Mouse (Mus musculus): ENCODE measurements around the gene Cldn8. TPM values are rescaled to one million over a fixed set of nuclear protein-coding genes. Genes with fewer than 3 reads are reported as not detected.

Gene Cldn8
- total RNA-seq (2014; rRNA removed) = not detected in 2 replicates
- not detected in 2 replicates for polyA plus RNA-seq (2015; fragmentation: Nextera tagmentation; extraction: Ambion mirVana)

DNA sequence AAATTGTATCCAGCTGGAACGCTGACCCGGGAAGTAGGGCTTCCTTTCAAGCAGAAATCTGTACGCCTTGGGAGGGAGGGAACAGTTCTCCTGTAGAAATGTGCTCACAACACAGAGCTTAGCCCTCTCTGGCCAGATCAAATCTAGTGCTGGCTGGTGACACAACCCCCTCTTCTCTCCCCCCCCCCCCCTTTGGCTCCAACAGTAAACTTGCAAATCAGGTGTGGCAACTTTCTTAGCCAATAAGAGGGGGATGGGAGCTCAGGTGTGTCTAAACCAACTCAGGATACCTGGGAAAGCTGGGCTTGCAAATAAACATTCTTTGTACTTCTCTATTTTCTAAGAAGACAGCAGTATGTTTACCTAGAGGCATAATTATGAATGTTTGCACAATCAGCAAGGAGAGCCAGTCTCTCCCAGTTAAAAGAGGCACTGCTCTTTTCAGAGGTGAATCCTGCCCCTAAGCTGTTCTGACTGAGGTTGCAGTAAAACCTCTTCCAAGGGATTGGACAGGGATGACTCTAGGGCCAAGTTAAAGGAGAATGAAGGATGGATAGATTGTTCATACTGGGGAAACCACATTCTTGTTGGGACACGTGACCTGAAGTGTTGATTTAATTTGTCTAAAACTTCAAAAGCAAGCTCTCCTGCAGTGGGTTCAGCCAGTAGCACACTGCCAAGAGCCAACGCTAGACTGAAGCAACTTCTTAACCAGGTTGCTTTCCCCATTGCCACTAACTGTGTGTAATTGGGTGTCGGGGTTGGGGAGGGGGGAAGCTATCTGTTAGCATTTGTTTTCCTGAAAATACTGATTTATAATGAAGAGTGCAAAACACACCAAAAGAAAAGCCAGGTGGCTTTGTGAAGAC is at the start of gene Cldn8:
Cldn8 (minus strand) TSS at position 139 of the 869 bp plus-strand sequence.
- TF ChIP-seq CTCF (IDR thresholded peaks at IDR 0.05; ENCODE audit: low read depth) = no peak
- 82% methylated on average over 6 of the region's 6 CpGs for WGBS
- Histone ChIP-seq H3K4me2 (ENCODE audit: low read depth, low read length) (no peak within 1 kb of the TSS), H3K27me3 (ENCODE audit: insufficient read depth, low read length) (no peaks in the 10 kb centered on the region), H3K9ac (replicated peaks; ENCODE audit: low read length) (no peak within 1 kb of the TSS), H3K27ac (no peak within 1 kb of the TSS), H3K9me3 (ENCODE audit: low read length) (no peaks in the 10 kb centered on the region), H3K4me3 (ENCODE audit: low read length) (no peak within 1 kb of the TSS), H3K4me1 (ENCODE audit: insufficient read depth, low read length) (no peaks in the 10 kb centered on the region), H3K36me3 (ENCODE audit: insufficient read depth, low read length) (no peaks in the 10 kb centered on the region)
- ATAC-seq (no peak), DNase-seq (ENCODE audit: low spot score) (no peak)

DNA sequence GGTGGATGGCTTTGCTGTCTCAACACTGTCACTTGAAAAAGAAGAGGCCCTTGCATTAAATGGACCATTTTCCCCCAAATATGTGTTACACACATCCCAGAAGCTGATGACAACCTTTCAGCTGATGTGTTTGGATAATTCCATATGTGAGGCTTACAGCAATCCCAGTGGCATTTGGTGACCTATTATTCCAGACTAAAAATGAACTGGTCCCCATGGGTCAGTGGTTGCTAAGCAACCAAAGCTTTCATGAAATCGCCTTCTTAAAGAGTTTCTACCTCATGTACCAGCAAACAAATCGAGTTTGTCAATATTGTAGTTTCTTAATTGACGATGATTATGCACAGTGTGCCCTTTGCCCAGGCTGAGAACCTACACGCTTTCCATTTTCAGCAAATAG is 49.7 kb upstream of the Cldn8 start:
- 57% methylated on average over 4 of the region's 4 CpGs for WGBS
- peak; percentile 39 for DNase-seq (ENCODE audit: low spot score)
- ATAC-seq = no peak
- H3K4me1 ChIP-seq (ENCODE audit: insufficient read depth, low read length) = no peaks in the 10 kb centered on the region
- no peaks in the 10 kb centered on the region for H3K27me3 ChIP-seq (ENCODE audit: insufficient read depth, low read length)
- TF ChIP-seq CTCF (IDR thresholded peaks at IDR 0.05; ENCODE audit: low read depth) = no peak
- H3K4me2 ChIP-seq (ENCODE audit: low read depth, low read length) = no peak overlapping the region
- H3K27ac ChIP-seq = no peak overlapping the region
- no peaks in the 10 kb centered on the region for H3K9me3 ChIP-seq (ENCODE audit: low read length)
- H3K4me3 ChIP-seq (ENCODE audit: low read length) = no peak overlapping the region
- no peak overlapping the region for H3K9ac ChIP-seq (replicated peaks; ENCODE audit: low read length)
- H3K36me3 ChIP-seq (ENCODE audit: insufficient read depth, low read length) = no peaks in the 10 kb centered on the region

- no peak for TF ChIP-seq CTCF (IDR thresholded peaks at IDR 0.05; ENCODE audit: low read depth)
- WGBS = 93% methylated on average over 8 of the region's 8 CpGs
- no peak for ATAC-seq
Observed at GRCm38 (mm10) chr16:88611922-88612321, 48.9 kb upstream of the Cldn8 start, which contains the start of gene Krtap24-1. TSS of gene Krtap24-1 (minus strand) at chr16:88612279.

DNA sequence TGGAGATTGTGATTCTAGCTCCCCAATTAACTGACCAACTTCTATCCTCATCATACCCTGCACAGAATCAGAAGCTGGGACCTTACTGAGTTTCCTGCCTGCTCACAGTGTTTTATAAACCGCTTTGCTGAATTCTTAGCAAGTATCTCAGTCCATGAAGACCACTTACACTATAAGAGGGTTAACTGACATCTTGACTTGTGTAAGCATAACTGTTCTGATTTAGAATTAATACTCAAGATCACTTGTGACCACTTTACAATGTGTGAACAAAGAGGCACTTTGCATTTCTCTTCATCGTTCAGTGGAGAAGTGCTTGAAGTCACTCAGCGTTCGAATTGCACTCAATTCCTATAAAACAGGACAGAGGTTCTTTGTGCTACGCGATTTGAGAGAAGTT is 41.6 kb upstream of the Cldn8 start:
- Histone ChIP-seq H3K36me3 (ENCODE audit: insufficient read depth, low read length) (no peaks in the 10 kb centered on the region), H3K4me3 (ENCODE audit: low read length) (no peak overlapping the region), H3K9ac (replicated peaks; ENCODE audit: low read length) (no peak overlapping the region), H3K27ac (no peak overlapping the region), H3K9me3 (ENCODE audit: low read length) (no peaks in the 10 kb centered on the region), H3K4me2 (ENCODE audit: low read depth, low read length) (no peak overlapping the region), H3K27me3 (ENCODE audit: insufficient read depth, low read length) (no peaks in the 10 kb centered on the region), H3K4me1 (ENCODE audit: insufficient read depth, low read length) (no peaks in the 10 kb centered on the region)
- no peak for ATAC-seq
- TF ChIP-seq CTCF (IDR thresholded peaks at IDR 0.05; ENCODE audit: low read depth) = no peak
- DNase-seq (ENCODE audit: low spot score) = no peak
- 84% methylated on average over 6 of the region's 6 CpGs for WGBS

More at GRCm38 (mm10) chr16:88611922-88612321, 48.9 kb upstream of the Cldn8 start, which contains the start of gene Krtap24-1:
- no peak within 1 kb of the TSS for H3K27ac ChIP-seq
- no peak within 1 kb of the TSS for H3K9ac ChIP-seq (replicated peaks; ENCODE audit: low read length)
- H3K4me1 ChIP-seq (ENCODE audit: insufficient read depth, low read length) = no peaks in the 10 kb centered on the region
- no peak within 1 kb of the TSS for H3K4me2 ChIP-seq (ENCODE audit: low read depth, low read length)
- H3K27me3 ChIP-seq (ENCODE audit: insufficient read depth, low read length) = no peaks in the 10 kb centered on the region
- H3K36me3 ChIP-seq (ENCODE audit: insufficient read depth, low read length) = no peaks in the 10 kb centered on the region
- no peak within 1 kb of the TSS for H3K4me3 ChIP-seq (ENCODE audit: low read length)
- H3K9me3 ChIP-seq (ENCODE audit: low read length) = no peaks in the 10 kb centered on the region
- peak; percentile 10 for DNase-seq (ENCODE audit: low spot score)

DNA sequence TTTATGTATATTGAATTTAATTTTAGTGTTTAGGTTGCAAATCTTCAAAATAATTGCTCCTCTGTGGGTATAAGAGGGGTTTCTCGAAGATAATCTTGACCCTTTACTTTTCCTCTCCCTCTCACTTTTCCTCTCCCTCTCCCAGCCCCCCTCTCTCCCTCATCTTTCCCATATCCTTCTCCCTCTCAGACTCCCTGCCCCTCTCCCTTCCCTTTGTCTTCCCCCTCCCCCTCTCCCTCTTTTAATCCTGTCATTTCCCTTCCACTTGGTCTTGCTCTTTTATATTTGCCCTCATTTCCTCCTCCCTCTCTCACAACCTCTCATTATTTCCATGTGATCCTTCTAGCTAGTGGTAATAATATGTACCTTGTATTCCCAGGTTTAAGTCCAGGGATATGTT is 39.5 kb upstream of the Cldn8 start:
- no peaks in the 10 kb centered on the region for H3K4me1 ChIP-seq (ENCODE audit: insufficient read depth, low read length)
- no peaks in the 10 kb centered on the region for H3K27me3 ChIP-seq (ENCODE audit: insufficient read depth, low read length)
- H3K36me3 ChIP-seq (ENCODE audit: insufficient read depth, low read length) = no peaks in the 10 kb centered on the region
- no peak overlapping the region for H3K4me3 ChIP-seq (ENCODE audit: low read length)
- WGBS = 64% methylated on average over 1 of the region's 1 CpGs
- ATAC-seq (no peak), DNase-seq (ENCODE audit: low spot score) (no peak)
- no peak overlapping the region for H3K27ac ChIP-seq
- no peak overlapping the region for H3K9ac ChIP-seq (replicated peaks; ENCODE audit: low read length)
- no peak for TF ChIP-seq CTCF (IDR thresholded peaks at IDR 0.05; ENCODE audit: low read depth)
- H3K9me3 ChIP-seq (ENCODE audit: low read length) = no peaks in the 10 kb centered on the region
- H3K4me2 ChIP-seq (ENCODE audit: low read depth, low read length) = no peak overlapping the region

DNA sequence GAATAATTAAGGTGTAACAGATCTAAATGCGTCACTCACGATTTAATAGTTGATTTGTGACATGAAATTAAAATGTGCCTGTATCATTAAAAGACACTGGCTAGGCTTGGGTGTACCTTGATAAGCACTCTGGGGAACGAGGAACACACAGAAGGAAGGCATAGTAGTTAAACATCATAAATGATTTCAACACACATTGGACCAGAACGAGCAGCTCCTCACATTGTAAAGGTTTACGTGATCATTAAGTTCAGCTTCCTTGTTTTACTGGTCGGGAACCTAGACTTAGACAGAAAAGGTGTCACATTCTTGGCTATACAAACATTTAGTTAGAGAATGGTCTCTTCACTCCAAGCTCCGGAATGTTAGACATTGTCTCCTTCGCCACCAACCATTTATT is 37.3 kb upstream of the Cldn8 start:
- no peaks in the 10 kb centered on the region for H3K36me3 ChIP-seq (ENCODE audit: insufficient read depth, low read length)
- H3K9ac ChIP-seq (replicated peaks; ENCODE audit: low read length) = no peak overlapping the region
- no peak for DNase-seq (ENCODE audit: low spot score)
- H3K9me3 ChIP-seq (ENCODE audit: low read length) = no peaks in the 10 kb centered on the region
- H3K27ac ChIP-seq = no peak overlapping the region
- no peak for ATAC-seq
- H3K4me3 ChIP-seq (ENCODE audit: low read length) = no peak overlapping the region
- H3K4me2 ChIP-seq (ENCODE audit: low read depth, low read length) = no peak overlapping the region
- no peaks in the 10 kb centered on the region for H3K4me1 ChIP-seq (ENCODE audit: insufficient read depth, low read length)
- TF ChIP-seq CTCF (IDR thresholded peaks at IDR 0.05; ENCODE audit: low read depth) = no peak
- WGBS = 84% methylated on average over 8 of the region's 8 CpGs
- H3K27me3 ChIP-seq (ENCODE audit: insufficient read depth, low read length) = no peaks in the 10 kb centered on the region

Measured in hindbrain, postnatal 0 days (tissue).